Mouse (Mus musculus) brain, embryonic 14.5 days (tissue): ENCODE measurements at regions not wholly inside any gene's neighbourhood (a gene's known extent, or its start where the extent isn't known, plus 50 kb on each side); places are given as distances from the start of the nearest gene placed in this dataset.

Experiments
- DNase-seq: peaks from one replicate; pipeline ENCODE4 v3.0.0-alpha.2; 2011; ENCODE audit warnings: low read depth
- CTCF ChIP-seq: fragments of 200-500 bp; IDR thresholded peaks from 2 replicates; pipeline ENCODE4 v1.5.1; 2012; ENCODE audit warnings: inconsistent platforms, mild to moderate bottlenecking, moderate library complexity, borderline replicate concordance; ENCODE audit not compliant: insufficient read depth, insufficient read length; ENCODE audit errors: extremely low read depth
- POLR2A ChIP-seq: fragments of 200-500 bp; IDR thresholded peaks from 2 replicates; pipeline ENCODE4 v1.6.1; 2012; ENCODE audit warnings: mild to moderate bottlenecking, inconsistent platforms, borderline replicate concordance; ENCODE audit not compliant: poor library complexity, insufficient read depth, insufficient read length, severe bottlenecking; ENCODE audit errors: extremely low read depth

- peak; percentile 5 for DNase-seq
- TF ChIP-seq POLR2A = no peak
- no peak for TF ChIP-seq CTCF
Observed at GRCm38 (mm10) chr6:120590191-120590590, 59.1 kb upstream of the Hdhd5 start.

- TF ChIP-seq POLR2A (no peak), CTCF (no peak)
- no peak for DNase-seq
Observed at GRCm38 (mm10) chr6:120588701-120589659, 57.9 kb upstream of the Hdhd5 start.

- no peak for DNase-seq
- TF ChIP-seq POLR2A = no peak
- no peak for TF ChIP-seq CTCF
Observed at GRCm38 (mm10) chr6:120585941-120586280, 54.8 kb upstream of the Hdhd5 start.

- DNase-seq = peak; percentile 37
- no peak for TF ChIP-seq CTCF
- TF ChIP-seq POLR2A = no peak
Observed at GRCm38 (mm10) chr6:120585118-120585940, 54.2 kb upstream of the Hdhd5 start.

GRCm38 (mm10) chr6:120581748-120582147 lies 50.6 kb upstream of the Hdhd5 start:
- TF ChIP-seq POLR2A (no peak), CTCF (0 out of 2 replicates have a peak, but pooled peaks have one; percentile 18)
- DNase-seq = no peak
